Mouse (Mus musculus): ENCODE measurements around the gene Mylk2. TPM values are rescaled to one million over a fixed set of nuclear protein-coding genes. Genes with fewer than 3 reads are reported as not detected.

The Mylk2 gene
- polyA plus RNA-seq, 1 experiment from 2014 or later = not detected

DNA sequence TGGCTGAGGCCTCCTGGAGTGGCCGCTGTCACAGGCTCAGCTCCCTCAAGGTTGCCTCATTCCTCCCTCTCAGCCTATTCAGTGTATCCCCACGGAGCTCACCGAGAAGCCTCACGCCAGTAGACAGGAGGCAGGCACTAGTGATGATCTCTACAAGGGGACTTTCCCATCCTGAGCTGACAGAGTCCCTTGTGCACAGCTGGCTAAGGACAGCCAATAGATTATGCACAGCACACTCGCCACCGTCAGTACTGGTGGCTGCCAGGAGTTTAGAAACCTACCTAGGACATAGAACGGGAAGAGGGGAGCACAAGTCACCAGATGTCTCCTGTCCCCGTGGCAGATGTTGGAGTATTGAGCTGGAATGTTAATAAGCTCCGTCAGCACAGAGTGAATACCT is 6.5 kb downstream of the Mylk2 start:
- no peak overlapping the region for H3K27ac ChIP-seq (ENCODE audit: low read depth, low read length)
- WGBS = 57% methylated on average over 9 of the region's 9 CpGs
- H3K4me3 ChIP-seq (ENCODE audit: low read depth, low read length) = no peak overlapping the region
- H3K9ac ChIP-seq (ENCODE audit: low read length) = no peak overlapping the region
- no peaks in the 10 kb centered on the region for H3K36me3 ChIP-seq (ENCODE audit: control insufficient read depth, insufficient read depth, low read length)
- no peak for ATAC-seq
- no peaks in the 10 kb centered on the region for H3K4me1 ChIP-seq (ENCODE audit: control insufficient read depth, insufficient read depth, low read length)
- peaks cover 11% of the 10 kb centered on the region for H3K27me3 ChIP-seq (replicated peaks; ENCODE audit: control insufficient read depth, insufficient read depth, low read length)
- H3K9me3 ChIP-seq (replicated peaks; ENCODE audit: control insufficient read depth, low read length) = no peaks in the 10 kb centered on the region
- H3K4me2 ChIP-seq (ENCODE audit: low read length) = no peak overlapping the region
- DNase-seq (ENCODE audit: low spot score) = no peak

DNA sequence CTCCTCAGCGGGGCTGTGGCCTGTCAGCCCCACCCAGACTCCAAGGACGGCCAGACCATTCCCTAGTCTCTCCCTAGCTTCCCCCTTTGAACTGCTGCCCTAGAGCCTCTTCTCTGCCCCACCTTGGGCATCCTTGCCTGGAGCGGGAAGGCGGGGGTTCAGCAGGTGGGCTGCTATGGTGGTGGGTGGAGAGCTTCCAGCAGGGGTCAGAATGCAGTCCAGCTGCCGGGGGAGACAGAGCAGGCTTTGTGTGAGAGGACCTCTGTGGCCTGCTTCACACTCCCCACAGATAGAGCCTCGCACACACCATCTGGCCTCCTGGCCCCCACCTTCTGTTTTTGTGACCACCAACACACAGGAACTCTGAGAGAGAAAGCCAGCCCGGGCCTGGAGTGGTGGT is 11.2 kb downstream of the Mylk2 start:
- 37% methylated on average over 6 of the region's 7 CpGs for WGBS

GRCm38 (mm10) chr2:152923621-152924020 is 12.5 kb downstream of the Mylk2 start:
- Histone ChIP-seq H3K9me3 (replicated peaks; ENCODE audit: control insufficient read depth, low read length) (no peaks in the 10 kb centered on the region), H3K27ac (ENCODE audit: low read depth, low read length) (no peak overlapping the region), H3K4me1 (ENCODE audit: control insufficient read depth, insufficient read depth, low read length) (no peaks in the 10 kb centered on the region), H3K27me3 (replicated peaks; ENCODE audit: control insufficient read depth, insufficient read depth, low read length) (no peaks in the 10 kb centered on the region), H3K4me2 (ENCODE audit: low read length) (no peak overlapping the region), H3K9ac (ENCODE audit: low read length) (no peak overlapping the region), H3K36me3 (ENCODE audit: control insufficient read depth, insufficient read depth, low read length) (no peaks in the 10 kb centered on the region), H3K4me3 (ENCODE audit: low read depth, low read length) (no peak overlapping the region)
- 49% methylated on average over 3 of the region's 3 CpGs for WGBS
- ATAC-seq (peak; percentile 37; the same call in 1 of the 2 replicates), DNase-seq (ENCODE audit: low spot score) (peak; percentile 44)

More for the DNA sequence above, 11.2 kb downstream of the Mylk2 start:
- Histone ChIP-seq H3K4me1 (ENCODE audit: control insufficient read depth, insufficient read depth, low read length) (no peaks in the 10 kb centered on the region), H3K9ac (ENCODE audit: low read length) (no peak overlapping the region), H3K4me3 (ENCODE audit: low read depth, low read length) (no peak overlapping the region), H3K36me3 (ENCODE audit: control insufficient read depth, insufficient read depth, low read length) (no peaks in the 10 kb centered on the region), H3K4me2 (ENCODE audit: low read length) (no peak overlapping the region), H3K27me3 (replicated peaks; ENCODE audit: control insufficient read depth, insufficient read depth, low read length) (no peaks in the 10 kb centered on the region), H3K9me3 (replicated peaks; ENCODE audit: control insufficient read depth, low read length) (no peaks in the 10 kb centered on the region), H3K27ac (ENCODE audit: low read depth, low read length) (no peak overlapping the region)
- no peak for DNase-seq (ENCODE audit: low spot score)
- no peak for ATAC-seq

GRCm38 (mm10) chr2:152924128-152924527 is 13.0 kb downstream of the Mylk2 start:
- Histone ChIP-seq H3K9ac (ENCODE audit: low read length) (no peak overlapping the region), H3K4me2 (ENCODE audit: low read length) (no peak overlapping the region), H3K27ac (ENCODE audit: low read depth, low read length) (no peak overlapping the region), H3K4me3 (ENCODE audit: low read depth, low read length) (no peak overlapping the region), H3K9me3 (replicated peaks; ENCODE audit: control insufficient read depth, low read length) (no peaks in the 10 kb centered on the region), H3K4me1 (ENCODE audit: control insufficient read depth, insufficient read depth, low read length) (no peaks in the 10 kb centered on the region), H3K36me3 (ENCODE audit: control insufficient read depth, insufficient read depth, low read length) (no peaks in the 10 kb centered on the region), H3K27me3 (replicated peaks; ENCODE audit: control insufficient read depth, insufficient read depth, low read length) (no peaks in the 10 kb centered on the region)
- 63% methylated on average over 8 of the region's 8 CpGs for WGBS
- ATAC-seq (no peak), DNase-seq (ENCODE audit: low spot score) (no peak)

DNA sequence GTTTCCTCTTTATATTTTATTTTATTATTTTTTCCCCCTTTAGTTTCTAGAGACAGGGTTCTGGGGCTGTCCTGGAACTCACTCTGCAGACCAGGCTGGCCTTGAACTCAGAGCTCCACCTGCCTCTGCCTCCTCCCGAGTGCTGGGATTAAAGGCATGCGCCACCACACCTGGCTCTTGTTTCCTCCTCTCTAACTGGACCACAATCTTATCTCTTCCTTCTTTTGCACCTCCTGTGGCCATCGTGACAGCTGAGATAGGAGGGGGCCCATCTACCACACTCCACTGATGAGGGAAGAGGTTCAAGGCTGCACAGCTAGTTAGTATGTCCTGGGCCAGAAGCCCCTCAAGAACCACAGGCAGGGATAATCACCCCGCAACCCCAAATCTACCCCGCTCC is 13.4 kb downstream of the Mylk2 start:
- 88% methylated on average over 5 of the region's 5 CpGs for WGBS

GRCm38 (mm10) chr2:152925189-152925872 is 14.2 kb downstream of the Mylk2 start:
- H3K9me3 ChIP-seq (replicated peaks; ENCODE audit: control insufficient read depth, low read length) = no peaks in the 10 kb centered on the region
- H3K4me1 ChIP-seq (ENCODE audit: control insufficient read depth, insufficient read depth, low read length) = no peaks in the 10 kb centered on the region
- WGBS = 74% methylated on average over 11 of the region's 11 CpGs
- no peak for DNase-seq (ENCODE audit: low spot score)
- H3K27ac ChIP-seq (ENCODE audit: low read depth, low read length) = no peak overlapping the region
- no peaks in the 10 kb centered on the region for H3K27me3 ChIP-seq (replicated peaks; ENCODE audit: control insufficient read depth, insufficient read depth, low read length)
- no peak overlapping the region for H3K9ac ChIP-seq (ENCODE audit: low read length)
- H3K36me3 ChIP-seq (ENCODE audit: control insufficient read depth, insufficient read depth, low read length) = no peaks in the 10 kb centered on the region
- ATAC-seq = no peak
- no peak overlapping the region for H3K4me2 ChIP-seq (ENCODE audit: low read length)
- no peak overlapping the region for H3K4me3 ChIP-seq (ENCODE audit: low read depth, low read length)

More for the DNA sequence above, 13.4 kb downstream of the Mylk2 start:
- Histone ChIP-seq H3K27me3 (replicated peaks; ENCODE audit: control insufficient read depth, insufficient read depth, low read length) (no peaks in the 10 kb centered on the region), H3K9ac (ENCODE audit: low read length) (no peak overlapping the region), H3K27ac (ENCODE audit: low read depth, low read length) (no peak overlapping the region), H3K9me3 (replicated peaks; ENCODE audit: control insufficient read depth, low read length) (no peaks in the 10 kb centered on the region), H3K4me1 (ENCODE audit: control insufficient read depth, insufficient read depth, low read length) (no peaks in the 10 kb centered on the region), H3K36me3 (ENCODE audit: control insufficient read depth, insufficient read depth, low read length) (no peaks in the 10 kb centered on the region), H3K4me3 (ENCODE audit: low read depth, low read length) (no peak overlapping the region), H3K4me2 (ENCODE audit: low read length) (no peak overlapping the region)
- DNase-seq (ENCODE audit: low spot score) (no peak), ATAC-seq (no peak)

GRCm38 (mm10) chr2:152926896-152927295 is 15.7 kb downstream of the Mylk2 start:
- H3K36me3 ChIP-seq (ENCODE audit: control insufficient read depth, insufficient read depth, low read length) = no peaks in the 10 kb centered on the region
- H3K27me3 ChIP-seq (replicated peaks; ENCODE audit: control insufficient read depth, insufficient read depth, low read length) = no peaks in the 10 kb centered on the region
- no peak overlapping the region for H3K27ac ChIP-seq (ENCODE audit: low read depth, low read length)
- no peak for DNase-seq (ENCODE audit: low spot score)
- WGBS = 83% methylated on average over 9 of the region's 9 CpGs
- H3K4me1 ChIP-seq (ENCODE audit: control insufficient read depth, insufficient read depth, low read length) = no peaks in the 10 kb centered on the region
- H3K4me2 ChIP-seq (ENCODE audit: low read length) = no peak overlapping the region
- no peak overlapping the region for H3K4me3 ChIP-seq (ENCODE audit: low read depth, low read length)
- H3K9me3 ChIP-seq (replicated peaks; ENCODE audit: control insufficient read depth, low read length) = no peaks in the 10 kb centered on the region
- no peak overlapping the region for H3K9ac ChIP-seq (ENCODE audit: low read length)
- ATAC-seq = no peak

- Histone ChIP-seq H3K27me3 (replicated peaks; ENCODE audit: control insufficient read depth, insufficient read depth, low read length) (no peaks in the 10 kb centered on the region), H3K9me3 (replicated peaks; ENCODE audit: control insufficient read depth, low read length) (no peaks in the 10 kb centered on the region), H3K4me1 (ENCODE audit: control insufficient read depth, insufficient read depth, low read length) (no peaks in the 10 kb centered on the region), H3K9ac (ENCODE audit: low read length) (no peak overlapping the region), H3K4me3 (ENCODE audit: low read depth, low read length) (no peak overlapping the region), H3K4me2 (ENCODE audit: low read length) (no peak overlapping the region), H3K27ac (ENCODE audit: low read depth, low read length) (no peak overlapping the region), H3K36me3 (ENCODE audit: control insufficient read depth, insufficient read depth, low read length) (no peaks in the 10 kb centered on the region)
- ATAC-seq (no peak), DNase-seq (ENCODE audit: low spot score) (no peak)
- 66% methylated on average over 5 of the region's 5 CpGs for WGBS
Observed at GRCm38 (mm10) chr2:152927371-152927770, 16.2 kb downstream of the Mylk2 start.

GRCm38 (mm10) chr2:152928219-152928987 is 17.3 kb downstream of the Mylk2 start:
- no peaks in the 10 kb centered on the region for H3K9me3 ChIP-seq (replicated peaks; ENCODE audit: control insufficient read depth, low read length)
- no peak overlapping the region for H3K9ac ChIP-seq (ENCODE audit: low read length)
- no peaks in the 10 kb centered on the region for H3K27me3 ChIP-seq (replicated peaks; ENCODE audit: control insufficient read depth, insufficient read depth, low read length)
- DNase-seq (ENCODE audit: low spot score) (no peak), ATAC-seq (no peak)
- 60% methylated on average over 14 of the region's 14 CpGs for WGBS
- H3K4me3 ChIP-seq (ENCODE audit: low read depth, low read length) = no peak overlapping the region
- no peaks in the 10 kb centered on the region for H3K4me1 ChIP-seq (ENCODE audit: control insufficient read depth, insufficient read depth, low read length)
- no peak overlapping the region for H3K27ac ChIP-seq (ENCODE audit: low read depth, low read length)
- no peak overlapping the region for H3K4me2 ChIP-seq (ENCODE audit: low read length)
- no peaks in the 10 kb centered on the region for H3K36me3 ChIP-seq (ENCODE audit: control insufficient read depth, insufficient read depth, low read length)
